Mouse (Mus musculus) bone marrow macrophage, adult 2 months (primary cell): ENCODE measurements around the gene Celf5.

Experiments
- CTCF ChIP-seq: IDR thresholded peaks from 2 replicates; pipeline ENCODE4 v1.5.1; 2012; ENCODE audit warnings: low read depth, mild to moderate bottlenecking, low read length, moderate library complexity
- POLR2A ChIP-seq: IDR thresholded peaks from 2 replicates; pipeline ENCODE4 v1.6.1; 2012; ENCODE audit warnings: mild to moderate bottlenecking, low read depth, low read length, borderline replicate concordance

DNA sequence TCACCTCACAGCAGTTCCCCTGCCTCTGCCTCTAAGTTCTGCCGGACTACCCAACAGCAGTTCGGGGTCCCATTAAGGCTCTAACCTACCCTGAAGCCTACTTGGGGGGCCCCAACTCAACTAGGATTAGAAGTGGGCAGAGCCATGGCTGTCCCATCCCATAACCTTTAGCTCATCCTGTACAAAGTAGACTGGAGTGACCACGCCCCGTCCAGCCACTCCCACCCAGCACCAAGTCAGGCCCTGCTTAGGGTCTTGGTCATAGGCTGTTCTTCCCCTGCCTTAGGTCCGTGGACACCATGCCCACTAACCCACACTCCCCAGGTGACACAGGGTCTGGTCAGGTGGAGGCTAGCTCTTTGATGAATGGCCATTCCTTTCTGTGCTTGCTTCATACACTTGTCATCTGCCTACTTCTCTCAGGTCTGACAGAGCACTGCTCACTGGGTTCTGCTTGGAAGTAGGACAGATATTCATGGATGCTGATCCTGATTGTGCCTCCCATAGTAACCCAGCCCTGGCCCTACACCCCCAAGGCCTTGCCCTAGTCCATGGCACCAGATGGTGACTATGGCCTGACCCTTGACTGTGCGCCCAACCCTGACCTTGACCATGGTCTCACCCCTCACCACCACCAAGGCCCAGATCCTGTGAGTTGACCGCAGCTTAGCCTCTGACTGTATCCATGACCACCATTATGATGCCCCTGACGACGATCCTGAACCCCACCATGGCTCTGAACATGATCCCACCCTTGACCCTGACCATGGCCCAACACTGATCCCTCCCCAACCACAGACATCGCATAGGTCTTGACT is 63.2 kb downstream of the Celf5 start:
- TF ChIP-seq POLR2A (no peak), CTCF (no peak)
